Comparison of ENCODE assay signal across 19 mouse cellular contexts in the genomic region with DNA sequence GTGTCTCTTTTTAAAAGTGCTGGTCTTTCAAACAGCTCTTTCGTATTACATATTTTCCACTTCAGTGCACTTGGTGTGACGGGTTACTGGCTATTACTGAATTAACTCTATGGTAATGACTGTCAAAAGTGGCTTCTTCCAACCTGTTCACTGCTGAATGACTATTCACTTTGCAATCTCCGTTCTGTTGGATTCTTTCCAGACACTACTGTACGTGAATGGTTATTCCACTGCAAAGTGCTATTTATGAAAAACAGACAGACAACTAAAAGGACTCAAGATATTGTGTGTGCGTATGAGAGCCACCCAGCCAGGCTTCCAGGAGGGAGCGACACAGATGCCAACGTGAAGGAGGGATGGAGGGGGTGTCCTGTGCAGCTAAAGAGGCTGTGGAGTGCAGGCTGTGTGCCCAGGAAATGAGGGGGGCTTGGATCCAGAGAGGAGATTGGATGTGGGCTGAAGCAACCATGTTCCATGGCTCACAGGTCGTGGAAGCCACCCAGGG. TPM values are rescaled to one million over a fixed set of nuclear protein-coding genes. Genes with fewer than 3 reads are reported as not detected.
DNase-seq lines count a peak whose midpoint lies in the region; ATAC-seq lines count a peak whose summit lies in the region.
"Had no signal": no experiment of that assay in that cellular context is flagged by ENCODE, and none has a peak within 500 bp of the region (broad histone marks: within the 10 kb centered on the region; RNA-seq: fewer than 3 reads in every experiment).

No protein-coding gene starts in this region.

- peaks cover 7% of the 10 kb centered on the region; the same call in 1 of the 2 replicates for H3K27me3 ChIP-seq in heart, embryonic 16.5 days (ENCODE audit: control insufficient read depth, insufficient read depth, low read length)
- no peaks in the 10 kb centered on the region for H3K27me3 ChIP-seq in neural tube, embryonic 11.5 days (ENCODE audit: control insufficient read depth, insufficient read depth, low read length)
- no peaks in the 10 kb centered on the region for H3K27me3 ChIP-seq in neural tube, embryonic 14.5 days (ENCODE audit: control insufficient read depth, insufficient read depth, low read length)
- H3K27me3 ChIP-seq: embryonic facial prominence, embryonic 15.5 days; stomach, embryonic 15.5 days had no signal

- WGBS in heart, embryonic 16.5 days, result 27% methylated on average over 8 of the region's 8 CpGs
- 81% methylated on average over 8 of the region's 8 CpGs for WGBS in neural tube, embryonic 11.5 days
- 59% methylated on average over 8 of the region's 8 CpGs for WGBS in neural tube, embryonic 14.5 days

- H3K4me1 ChIP-seq in heart, embryonic 16.5 days (ENCODE audit: control insufficient read depth, insufficient read depth, low read length), result peaks cover 39% of the 10 kb centered on the region
- H3K4me1 ChIP-seq in neural tube, embryonic 11.5 days (ENCODE audit: control insufficient read depth, insufficient read depth, low read length), result peaks cover 11% of the 10 kb centered on the region; the same call in 1 of the 2 replicates
- 0 out of 2 replicates have a peak, but pooled peaks cover 14% of the 10 kb centered on the region for H3K4me1 ChIP-seq in neural tube, embryonic 14.5 days (ENCODE audit: control insufficient read depth, insufficient read depth, low read length)
- H3K4me1 ChIP-seq: liver, embryonic 15.5 days had no signal

- DNase-seq in heart, adult 18-20 months, result no peak
- DNase-seq in neural tube, embryonic 11.5 days (ENCODE audit: low spot score), result no peak
- no peak for DNase-seq in neural tube, embryonic 10.5 days (ENCODE audit: extremely low spot score, low spot score)
- DNase-seq in brain, adult 2 months (ENCODE audit: low read depth, low spot score), result peak; percentile 51
- DNase-seq in right cerebral cortex, postnatal 25 days, result no peak
- DNase-seq: adrenal gland, adult 2 months; cerebellum, adult 11 months; cerebellum, postnatal 14 days; embryo, embryonic 11 days; kidney, adult 9 months; kidney, postnatal 4 days; retina, postnatal 1 day had no signal

- H3K9me3 ChIP-seq in heart, embryonic 16.5 days (replicated peaks; ENCODE audit: control insufficient read depth, low read length), result no peaks in the 10 kb centered on the region
- H3K9me3 ChIP-seq in neural tube, embryonic 11.5 days (ENCODE audit: control insufficient read depth, low read length), result no peaks in the 10 kb centered on the region
- no peaks in the 10 kb centered on the region for H3K9me3 ChIP-seq in neural tube, embryonic 14.5 days (ENCODE audit: control insufficient read depth, low read length)
- H3K9me3 ChIP-seq: embryonic facial prominence, embryonic 15.5 days; heart, embryonic 10.5 days; liver, embryonic 15.5 days; stomach, embryonic 15.5 days had no signal

- H3K36me3 ChIP-seq in heart, embryonic 16.5 days (ENCODE audit: control insufficient read depth, insufficient read depth), result no peaks in the 10 kb centered on the region
- no peaks in the 10 kb centered on the region for H3K36me3 ChIP-seq in neural tube, embryonic 11.5 days (ENCODE audit: control insufficient read depth, insufficient read depth, low read length)
- H3K36me3 ChIP-seq in neural tube, embryonic 14.5 days (ENCODE audit: control insufficient read depth, insufficient read depth, low read length), result no peaks in the 10 kb centered on the region
- H3K36me3 ChIP-seq: embryonic facial prominence, embryonic 15.5 days; heart, embryonic 10.5 days; liver, embryonic 15.5 days; stomach, embryonic 15.5 days had no signal

- no peak overlapping the region for H3K4me3 ChIP-seq in heart, embryonic 16.5 days (ENCODE audit: low read length)
- H3K4me3 ChIP-seq in neural tube, embryonic 11.5 days (ENCODE audit: low read depth, low read length), result no peak overlapping the region
- H3K4me3 ChIP-seq in neural tube, embryonic 14.5 days (ENCODE audit: low read depth, low read length), result no peak overlapping the region
- H3K4me3 ChIP-seq: embryonic facial prominence, embryonic 15.5 days; heart, embryonic 10.5 days; liver, embryonic 15.5 days; stomach, embryonic 15.5 days had no signal

- H3K9ac ChIP-seq in heart, embryonic 16.5 days (ENCODE audit: low read length), result no peak overlapping the region
- H3K9ac ChIP-seq in neural tube, embryonic 11.5 days (ENCODE audit: low read length), result 0 out of 2 replicates have a peak overlapping the region, but pooled peaks have one; percentile 6
- 0 out of 2 replicates have a peak overlapping the region, but pooled peaks have one; percentile 4 for H3K9ac ChIP-seq in neural tube, embryonic 14.5 days (replicated peaks; ENCODE audit: low read depth, low read length)
- H3K9ac ChIP-seq: embryonic facial prominence, embryonic 15.5 days; liver, embryonic 15.5 days; stomach, embryonic 15.5 days had no signal

- 0 out of 2 replicates have a peak overlapping the region, but pooled peaks have one; percentile 8 for H3K27ac ChIP-seq in heart, embryonic 16.5 days (ENCODE audit: low read length)
- H3K27ac ChIP-seq in neural tube, embryonic 11.5 days (ENCODE audit: low read depth, low read length), result no peak overlapping the region
- H3K27ac ChIP-seq in neural tube, embryonic 14.5 days (ENCODE audit: low read depth, low read length), result no peak overlapping the region
- H3K27ac ChIP-seq: embryonic facial prominence, embryonic 15.5 days; heart, embryonic 10.5 days; liver, embryonic 15.5 days; stomach, embryonic 15.5 days had no signal

- no peak for ATAC-seq in heart, embryonic 16.5 days (replicated peaks; ENCODE audit: extremely low read depth, insufficient read depth, low FRiP score)
- no peak for ATAC-seq in neural tube, embryonic 11.5 days (ENCODE audit: insufficient read depth, low FRiP score, low TSS enrichment)
- ATAC-seq in neural tube, embryonic 14.5 days (ENCODE audit: low read depth), result no peak
- ATAC-seq: lung, postnatal 0 days had no signal

- no peak overlapping the region for H3K4me2 ChIP-seq in heart, embryonic 16.5 days (ENCODE audit: low read depth, low read length)
- H3K4me2 ChIP-seq in neural tube, embryonic 11.5 days (ENCODE audit: low read depth), result no peak overlapping the region
- H3K4me2 ChIP-seq in neural tube, embryonic 14.5 days (ENCODE audit: low read depth, low read length), result no peak overlapping the region
- H3K4me2 ChIP-seq: embryonic facial prominence, embryonic 15.5 days; liver, embryonic 15.5 days; stomach, embryonic 15.5 days had no signal

RNA-seq across cellular contexts. Expression of gene Chst3, which starts 7.5 kb away (rescaled TPM):
- 0.46 and 0.57 TPM in 2 replicates for polyA plus RNA-seq in heart, embryonic 16.5 days (2015; fragmentation: Nextera tagmentation; extraction: Ambion mirVana)
- 1 to 10 TPM in 1 of 2 experiments, under 1 TPM in 1; 0.74 to 1.5 TPM for total RNA-seq in heart, adult 18-20 months (2021)
- 1.6 and 1.7 TPM in 2 replicates for polyA plus RNA-seq in neural tube, embryonic 11.5 days (2014; fragmentation: Nextera tagmentation; extraction: Ambion mirVana)
- polyA plus RNA-seq in neural tube, embryonic 14.5 days (2014; fragmentation: Nextera tagmentation; extraction: Ambion mirVana), result 0.79 and 1.8 TPM in 2 replicates
